Mouse (Mus musculus) midbrain, postnatal 0 days (tissue): ENCODE measurements around the gene Gm20388. TPM values are rescaled to one million over a fixed set of nuclear protein-coding genes. Genes with fewer than 3 reads are reported as not detected.

Source experiments
- ATAC-seq: fragments of 200-750 bp; cut with Nextera tagmentation; 2 replicates; pipeline ENCODE4 v1.8.0; 2017; ENCODE audit warnings: moderate number of reproducible peaks, mild to moderate bottlenecking, moderate TSS enrichment, moderate library complexity; ENCODE audit not compliant: low FRiP score
- DNase-seq: peaks from one replicate; pipeline ENCODE4 v3.0.0-alpha.2; 2015; ENCODE audit warnings: low spot score
- H3K27ac ChIP-seq: fragments of 300-500 bp; sonication (generic); 2 replicates; pipeline ENCODE4 v1.5.1; 2014; ENCODE audit warnings: low read depth, mild to moderate bottlenecking, low read length, mixed read lengths
- H3K27me3 ChIP-seq: fragments of 300-500 bp; sonication (generic); 2 replicates; pipeline ENCODE4 v1.6.1; 2014; ENCODE audit warnings: low read length, control low read depth, mixed read lengths; ENCODE audit not compliant: insufficient read depth
- H3K36me3 ChIP-seq: fragments of 300-500 bp; sonication (generic); 2 replicates; pipeline ENCODE4 v1.6.1; 2014; ENCODE audit warnings: low read length, control low read depth, mixed read lengths; ENCODE audit not compliant: insufficient read depth
- H3K4me1 ChIP-seq: fragments of 300-500 bp; sonication (generic); 2 replicates; pipeline ENCODE4 v1.6.1; 2014; ENCODE audit warnings: mild to moderate bottlenecking, control low read depth, antibody characterized with exemption, low read length, mixed read lengths; ENCODE audit not compliant: insufficient read depth
- H3K4me2 ChIP-seq: fragments of 300-500 bp; sonication (generic); 2 replicates; pipeline ENCODE4 v1.6.1; 2014; ENCODE audit warnings: low read depth, mild to moderate bottlenecking, low read length, mixed read lengths; ENCODE audit not compliant: poor library complexity, severe bottlenecking
- H3K4me3 ChIP-seq: fragments of 300-500 bp; sonication (generic); 2 replicates; pipeline ENCODE4 v1.5.1; 2014; ENCODE audit warnings: low read depth, mild to moderate bottlenecking, low read length, moderate library complexity
- H3K9ac ChIP-seq: fragments of 300-500 bp; sonication (generic); replicated peaks from 2 replicates; pipeline ENCODE4 v1.6.1; 2014; ENCODE audit warnings: mild to moderate bottlenecking, low read length, moderate library complexity, mixed read lengths; ENCODE audit not compliant: poor library complexity, severe bottlenecking
- H3K9me3 ChIP-seq: fragments of 300-500 bp; sonication (generic); 2 replicates; pipeline ENCODE4 v1.6.1; 2016; ENCODE audit warnings: low read length, control low read depth
- CTCF ChIP-seq: IDR thresholded peaks from 2 replicates; pipeline ENCODE4 v1.5.1; 2016; ENCODE audit warnings: antibody characterized with exemption, mild to moderate bottlenecking
- WGBS: fragments of 180-500 bp; shearing (Covaris S2); extraction: QIAGEN DNeasy Blood & Tissue Kit; methylation state at CpG from one replicate; pipeline ENCODE4 v1.1.7; 2014; 5-methylcytosine and 5-hydroxymethylcytosine counted together
- polyA plus RNA-seq: library from polyadenylated mRNA; unstranded; fragments of >200 nt; fragmentation: Nextera tagmentation; extraction: Ambion mirVana; gene quantifications from 2 replicates; pipeline ENCODE4 v1.2.1, GENCODE M21; 2015
- total RNA-seq: library from RNA; depleted of rRNA; stranded (reverse); fragments of >200 nt; gene quantifications from 2 replicates; pipeline ENCODE4 v1.2.3, GENCODE M21; 2014

The Gm20388 gene
- total and polyA plus RNA-seq, 2 experiments from 2014 or later = 74.2 TPM; not detected in 1

GRCm38 (mm10) chr8:122423217-122423616, 2512.6 kb downstream of the Gm20388 start:
- TF ChIP-seq CTCF = no peak
- Histone ChIP-seq H3K4me3 (no peak overlapping the region), H3K9ac (no peak overlapping the region), H3K9me3 (no peaks in the 10 kb centered on the region), H3K27me3 (no peaks in the 10 kb centered on the region), H3K27ac (no peak overlapping the region), H3K4me2 (no peak overlapping the region), H3K4me1 (no peaks in the 10 kb centered on the region), H3K36me3 (peaks cover 3% of the 10 kb centered on the region)
- ATAC-seq (no peak), DNase-seq (no peak)
- 87% methylated on average over 24 of the region's 24 CpGs for WGBS

GRCm38 (mm10) chr8:122423659-122424058, 2513.0 kb downstream of the Gm20388 start:
- no peak overlapping the region for H3K4me3 ChIP-seq
- no peaks in the 10 kb centered on the region for H3K4me1 ChIP-seq
- H3K36me3 ChIP-seq = no peaks in the 10 kb centered on the region; the same call in 1 of the 2 replicates
- no peak overlapping the region for H3K9ac ChIP-seq
- WGBS = 64% methylated on average over 5 of the region's 5 CpGs
- DNase-seq (peak; percentile 38), ATAC-seq (no peak)
- H3K9me3 ChIP-seq = no peaks in the 10 kb centered on the region
- no peak for TF ChIP-seq CTCF
- no peaks in the 10 kb centered on the region for H3K27me3 ChIP-seq
- H3K27ac ChIP-seq = no peak overlapping the region
- H3K4me2 ChIP-seq = no peak overlapping the region

GRCm38 (mm10) chr8:122426145-122426544, 2515.5 kb downstream of the Gm20388 start:
- Histone ChIP-seq H3K27ac (no peak overlapping the region), H3K4me1 (no peaks in the 10 kb centered on the region), H3K36me3 (no peaks in the 10 kb centered on the region), H3K27me3 (no peaks in the 10 kb centered on the region), H3K9me3 (no peaks in the 10 kb centered on the region), H3K4me3 (no peak overlapping the region), H3K4me2 (no peak overlapping the region), H3K9ac (no peak overlapping the region)
- DNase-seq = no peak
- no peak for ATAC-seq
- TF ChIP-seq CTCF = no peak
- WGBS = 78% methylated on average over 9 of the region's 9 CpGs

GRCm38 (mm10) chr8:122427607-122428006, 2517.0 kb downstream of the Gm20388 start:
- 91% methylated on average over 7 of the region's 7 CpGs for WGBS
- Histone ChIP-seq H3K27me3 (no peaks in the 10 kb centered on the region), H3K9ac (no peak overlapping the region), H3K27ac (no peak overlapping the region), H3K9me3 (no peaks in the 10 kb centered on the region), H3K4me1 (no peaks in the 10 kb centered on the region), H3K36me3 (no peaks in the 10 kb centered on the region), H3K4me2 (no peak overlapping the region), H3K4me3 (no peak overlapping the region)
- DNase-seq (no peak), ATAC-seq (no peak)
- no peak for TF ChIP-seq CTCF

GRCm38 (mm10) chr8:122428163-122428562, 2517.5 kb downstream of the Gm20388 start:
- Histone ChIP-seq H3K4me3 (no peak overlapping the region), H3K27ac (no peak overlapping the region)
- WGBS = 92% methylated on average over 9 of the region's 9 CpGs

GRCm38 (mm10) chr8:122430058-122430636, 2519.5 kb downstream of the Gm20388 start:
- Histone ChIP-seq H3K4me1 (no peaks in the 10 kb centered on the region), H3K27ac (no peak overlapping the region), H3K9ac (no peak overlapping the region), H3K9me3 (no peaks in the 10 kb centered on the region), H3K4me3 (no peak overlapping the region), H3K36me3 (peaks cover 17% of the 10 kb centered on the region; the same call in 1 of the 2 replicates), H3K4me2 (no peak overlapping the region), H3K27me3 (no peaks in the 10 kb centered on the region)
- WGBS = 80% methylated on average over 10 of the region's 10 CpGs
- ATAC-seq (no peak), DNase-seq (no peak)
- TF ChIP-seq CTCF = no peak

More at GRCm38 (mm10) chr8:122428163-122428562, 2517.5 kb downstream of the Gm20388 start:
- Histone ChIP-seq H3K9me3 (no peaks in the 10 kb centered on the region), H3K4me2 (no peak overlapping the region), H3K27me3 (no peaks in the 10 kb centered on the region), H3K4me1 (no peaks in the 10 kb centered on the region), H3K9ac (no peak overlapping the region), H3K36me3 (no peaks in the 10 kb centered on the region)
- no peak for TF ChIP-seq CTCF
- DNase-seq (no peak), ATAC-seq (no peak)
